Mouse (Mus musculus): ENCODE results near the gene Slit3. TPM values are rescaled to one million over a fixed set of nuclear protein-coding genes. Genes with fewer than 3 reads are reported as not detected.
A peak's percentile ranks its signal among the peaks of the same experiment; 100 is the strongest.

The Slit3 gene
- polyA plus RNA-seq, 1 experiment from 2014 or later: 14.3 TPM

GRCm38 (mm10) chr11:35569957-35570356 is 448.9 kb downstream of the Slit3 start:
- Histone ChIP-seq H3K4me2 (replicated peaks) (no peak overlapping the region), H3K4me1 (replicated peaks; ENCODE audit: control insufficient read depth, insufficient read depth, low read length) (peaks cover 27% of the 10 kb centered on the region), H3K27ac (no peak overlapping the region), H3K27me3 (ENCODE audit: control insufficient read depth, insufficient read depth, low read length) (no peaks in the 10 kb centered on the region; the same call in 1 of the 2 replicates), H3K9ac (no peak overlapping the region), H3K9me3 (ENCODE audit: control insufficient read depth, low read length) (no peaks in the 10 kb centered on the region), H3K36me3 (replicated peaks; ENCODE audit: control insufficient read depth, insufficient read depth) (peaks cover 5% of the 10 kb centered on the region), H3K4me3 (replicated peaks; ENCODE audit: low read length) (no peak overlapping the region)
- ATAC-seq (ENCODE audit: low FRiP score) (no peak), DNase-seq (ENCODE audit: low spot score) (no peak)
- 81% methylated on average over 11 of the region's 11 CpGs for WGBS

- no peak overlapping the region for H3K9ac ChIP-seq
- DNase-seq (ENCODE audit: low spot score) (no peak), ATAC-seq (ENCODE audit: low FRiP score) (no peak)
- no peak overlapping the region for H3K4me2 ChIP-seq (replicated peaks)
- no peak overlapping the region for H3K27ac ChIP-seq
- no peaks in the 10 kb centered on the region; the same call in 1 of the 2 replicates for H3K27me3 ChIP-seq (ENCODE audit: control insufficient read depth, insufficient read depth, low read length)
- peaks cover 28% of the 10 kb centered on the region for H3K4me1 ChIP-seq (replicated peaks; ENCODE audit: control insufficient read depth, insufficient read depth, low read length)
- WGBS: 72% methylated on average over 3 of the region's 3 CpGs
- no peak overlapping the region for H3K4me3 ChIP-seq (replicated peaks; ENCODE audit: low read length)
- peaks cover 5% of the 10 kb centered on the region for H3K36me3 ChIP-seq (replicated peaks; ENCODE audit: control insufficient read depth, insufficient read depth)
- H3K9me3 ChIP-seq (ENCODE audit: control insufficient read depth, low read length): no peaks in the 10 kb centered on the region
Observed at GRCm38 (mm10) chr11:35571910-35572309, 450.9 kb downstream of the Slit3 start.

GRCm38 (mm10) chr11:35578796-35579195 is 457.8 kb downstream of the Slit3 start:
- no peak overlapping the region for H3K27ac ChIP-seq
- H3K36me3 ChIP-seq (replicated peaks; ENCODE audit: control insufficient read depth, insufficient read depth): peaks cover 5% of the 10 kb centered on the region; the same call in 1 of the 2 replicates
- DNase-seq (ENCODE audit: low spot score) (no peak), ATAC-seq (ENCODE audit: low FRiP score) (no peak)
- 91% methylated on average over 10 of the region's 10 CpGs for WGBS
- no peak overlapping the region for H3K4me3 ChIP-seq (replicated peaks; ENCODE audit: low read length)
- H3K27me3 ChIP-seq (ENCODE audit: control insufficient read depth, insufficient read depth, low read length): 0 out of 2 replicates have a peak, but pooled peaks cover 2% of the 10 kb centered on the region
- no peaks in the 10 kb centered on the region for H3K9me3 ChIP-seq (ENCODE audit: control insufficient read depth, low read length)
- no peak overlapping the region for H3K4me2 ChIP-seq (replicated peaks)
- no peak overlapping the region for H3K9ac ChIP-seq
- H3K4me1 ChIP-seq (replicated peaks; ENCODE audit: control insufficient read depth, insufficient read depth, low read length): peaks cover 19% of the 10 kb centered on the region

- no peak overlapping the region for H3K9ac ChIP-seq
- H3K4me2 ChIP-seq (replicated peaks): no peak overlapping the region
- H3K27me3 ChIP-seq (ENCODE audit: control insufficient read depth, insufficient read depth, low read length): 0 out of 2 replicates have a peak, but pooled peaks cover 2% of the 10 kb centered on the region
- no peak for ATAC-seq (ENCODE audit: low FRiP score)
- H3K36me3 ChIP-seq (replicated peaks; ENCODE audit: control insufficient read depth, insufficient read depth): peaks cover 5% of the 10 kb centered on the region; the same call in 1 of the 2 replicates
- H3K9me3 ChIP-seq (ENCODE audit: control insufficient read depth, low read length): no peaks in the 10 kb centered on the region
- DNase-seq (ENCODE audit: low spot score): no peak
- H3K4me3 ChIP-seq (replicated peaks; ENCODE audit: low read length): no peak overlapping the region
- H3K27ac ChIP-seq: no peak overlapping the region
- peaks cover 23% of the 10 kb centered on the region for H3K4me1 ChIP-seq (replicated peaks; ENCODE audit: control insufficient read depth, insufficient read depth, low read length)
- 83% methylated on average over 5 of the region's 5 CpGs for WGBS
Observed at GRCm38 (mm10) chr11:35582591-35582990, 461.6 kb downstream of the Slit3 start.

GRCm38 (mm10) chr11:35583633-35584032 is 462.6 kb downstream of the Slit3 start:
- WGBS: 86% methylated on average over 7 of the region's 7 CpGs
- Histone ChIP-seq H3K4me1 (replicated peaks; ENCODE audit: control insufficient read depth, insufficient read depth, low read length) (peaks cover 27% of the 10 kb centered on the region), H3K9ac (no peak overlapping the region), H3K27me3 (ENCODE audit: control insufficient read depth, insufficient read depth, low read length) (no peaks in the 10 kb centered on the region), H3K4me2 (replicated peaks) (no peak overlapping the region), H3K27ac (no peak overlapping the region), H3K9me3 (ENCODE audit: control insufficient read depth, low read length) (no peaks in the 10 kb centered on the region), H3K4me3 (replicated peaks; ENCODE audit: low read length) (no peak overlapping the region), H3K36me3 (replicated peaks; ENCODE audit: control insufficient read depth, insufficient read depth) (peaks cover 5% of the 10 kb centered on the region; the same call in 1 of the 2 replicates)
- no peak for DNase-seq (ENCODE audit: low spot score)
- no peak for ATAC-seq (ENCODE audit: low FRiP score)

GRCm38 (mm10) chr11:35587174-35587959 is 466.3 kb downstream of the Slit3 start:
- H3K4me2 ChIP-seq (replicated peaks): no peak overlapping the region
- WGBS: 36% methylated on average over 13 of the region's 13 CpGs
- H3K27me3 ChIP-seq (ENCODE audit: control insufficient read depth, insufficient read depth, low read length): no peaks in the 10 kb centered on the region
- H3K36me3 ChIP-seq (replicated peaks; ENCODE audit: control insufficient read depth, insufficient read depth): no peaks in the 10 kb centered on the region
- H3K9me3 ChIP-seq (ENCODE audit: control insufficient read depth, low read length): no peaks in the 10 kb centered on the region
- H3K4me1 ChIP-seq (replicated peaks; ENCODE audit: control insufficient read depth, insufficient read depth, low read length): peaks cover 27% of the 10 kb centered on the region
- no peak overlapping the region for H3K9ac ChIP-seq
- peak overlapping the region; percentile 58 for H3K27ac ChIP-seq
- H3K4me3 ChIP-seq (replicated peaks; ENCODE audit: low read length): no peak overlapping the region
- ATAC-seq (ENCODE audit: low FRiP score) (peak; percentile 89), DNase-seq (ENCODE audit: low spot score) (peak; percentile 80)

GRCm38 (mm10) chr11:35589892-35590291 is 468.9 kb downstream of the Slit3 start:
- no peak overlapping the region for H3K27ac ChIP-seq
- no peaks in the 10 kb centered on the region for H3K27me3 ChIP-seq (ENCODE audit: control insufficient read depth, insufficient read depth, low read length)
- ATAC-seq (ENCODE audit: low FRiP score): no peak

GRCm38 (mm10) chr11:35593146-35594034 is 472.4 kb downstream of the Slit3 start:
- WGBS: 59% methylated on average over 14 of the region's 14 CpGs
- Histone ChIP-seq H3K27ac (0 out of 2 replicates have a peak overlapping the region, but pooled peaks have one; percentile 22), H3K4me3 (replicated peaks; ENCODE audit: low read length) (no peak overlapping the region), H3K4me1 (replicated peaks; ENCODE audit: control insufficient read depth, insufficient read depth, low read length) (peaks cover 36% of the 10 kb centered on the region), H3K4me2 (replicated peaks) (no peak overlapping the region), H3K9ac (no peak overlapping the region; the same call in 1 of the 2 replicates), H3K9me3 (ENCODE audit: control insufficient read depth, low read length) (no peaks in the 10 kb centered on the region), H3K27me3 (ENCODE audit: control insufficient read depth, insufficient read depth, low read length) (no peaks in the 10 kb centered on the region), H3K36me3 (replicated peaks; ENCODE audit: control insufficient read depth, insufficient read depth) (no peaks in the 10 kb centered on the region)
- DNase-seq (ENCODE audit: low spot score) (no peak), ATAC-seq (ENCODE audit: low FRiP score) (no peak)

More at GRCm38 (mm10) chr11:35589892-35590291, 468.9 kb downstream of the Slit3 start:
- Histone ChIP-seq H3K4me3 (replicated peaks; ENCODE audit: low read length) (no peak overlapping the region), H3K9me3 (ENCODE audit: control insufficient read depth, low read length) (no peaks in the 10 kb centered on the region), H3K4me2 (replicated peaks) (no peak overlapping the region), H3K9ac (no peak overlapping the region), H3K4me1 (replicated peaks; ENCODE audit: control insufficient read depth, insufficient read depth, low read length) (peaks cover 29% of the 10 kb centered on the region), H3K36me3 (replicated peaks; ENCODE audit: control insufficient read depth, insufficient read depth) (no peaks in the 10 kb centered on the region)
- no peak for DNase-seq (ENCODE audit: low spot score)
- WGBS: 82% methylated on average over 7 of the region's 7 CpGs

- H3K9me3 ChIP-seq (ENCODE audit: control insufficient read depth, low read length): no peaks in the 10 kb centered on the region
- 0 out of 2 replicates have a peak, but pooled peaks cover 2% of the 10 kb centered on the region for H3K36me3 ChIP-seq (replicated peaks; ENCODE audit: control insufficient read depth, insufficient read depth)
- H3K27ac ChIP-seq: peak overlapping the region; percentile 34; the same call in 1 of the 2 replicates
- no peak for ATAC-seq (ENCODE audit: low FRiP score)
- no peak overlapping the region for H3K4me3 ChIP-seq (replicated peaks; ENCODE audit: low read length)
- H3K9ac ChIP-seq: no peak overlapping the region
- H3K4me1 ChIP-seq (replicated peaks; ENCODE audit: control insufficient read depth, insufficient read depth, low read length): peaks cover 42% of the 10 kb centered on the region
- DNase-seq (ENCODE audit: low spot score): no peak
- H3K27me3 ChIP-seq (ENCODE audit: control insufficient read depth, insufficient read depth, low read length): no peaks in the 10 kb centered on the region
- H3K4me2 ChIP-seq (replicated peaks): no peak overlapping the region
Observed at GRCm38 (mm10) chr11:35596064-35596463, 475.0 kb downstream of the Slit3 start.

Data from hindbrain, embryonic 14.5 days (tissue).